Mouse (Mus musculus) frontal cortex, postnatal 36 days (tissue): ENCODE data around the gene Phf23.
A peak's percentile ranks its signal among the peaks of the same experiment; 100 is the strongest.

Experiments used
- DNase-seq, 2 experiments: peaks; one replicate each; pipeline ENCODE4 v3.0.0; 2022; ENCODE audit warnings: low spot score in 2 of 2

Gene Phf23

GRCm38 (mm10) chr11:70021264-70022132, 25.9 kb downstream of the Phf23 start:
- peak; percentile 96 for DNase-seq

DNA sequence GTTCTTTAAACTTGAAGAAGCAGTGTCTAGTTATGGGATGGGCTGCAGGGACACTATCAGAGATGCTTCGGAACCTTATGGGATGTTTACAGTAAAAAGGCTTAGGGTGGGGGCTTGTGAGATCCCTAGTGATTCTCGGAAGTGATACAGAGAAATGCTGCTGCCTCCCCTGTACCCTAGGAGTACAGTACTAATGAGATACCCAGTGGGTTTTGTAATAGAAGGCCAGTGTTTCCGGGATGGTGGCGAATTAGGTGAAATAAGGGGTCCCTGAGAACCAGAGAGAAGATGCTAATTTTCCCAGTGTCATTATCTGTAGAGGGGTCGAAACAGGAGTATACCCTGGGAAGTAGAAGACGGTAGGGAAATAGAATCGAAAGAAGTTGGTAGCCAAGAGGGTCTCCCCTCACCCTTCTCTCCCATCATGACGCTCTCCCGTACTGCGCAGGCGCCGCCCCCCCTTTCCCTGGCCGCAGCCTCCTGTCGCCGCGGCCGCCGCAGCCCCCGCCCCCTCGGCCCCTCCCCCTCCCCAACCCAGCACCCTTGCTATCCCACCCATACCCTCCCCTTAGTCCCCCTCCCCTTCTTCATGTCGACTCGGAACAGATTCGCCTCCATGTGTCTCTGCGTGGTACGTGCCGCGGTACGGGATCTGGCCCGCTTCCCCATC, 28.0 kb downstream of the Phf23 start:
- no peak for DNase-seq

DNA sequence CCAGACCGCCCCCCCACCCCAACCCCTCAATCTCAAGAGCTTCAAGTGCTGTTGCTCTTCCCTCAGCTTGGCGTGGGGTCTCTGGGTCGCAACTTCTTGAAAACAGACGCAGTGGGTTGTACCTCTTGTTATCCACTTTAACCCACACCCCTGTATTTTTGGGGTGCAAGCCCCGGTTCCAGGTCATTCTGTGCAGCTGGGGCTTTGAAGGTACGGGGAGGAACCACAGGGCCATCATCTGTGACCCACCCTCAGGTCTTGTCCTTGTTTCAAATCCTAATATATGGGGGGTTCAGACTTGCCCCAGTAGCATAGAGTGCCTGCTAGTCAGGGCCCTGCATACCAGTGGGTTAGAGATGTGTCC, 28.6 kb downstream of the Phf23 start:
- DNase-seq = no peak

DNA sequence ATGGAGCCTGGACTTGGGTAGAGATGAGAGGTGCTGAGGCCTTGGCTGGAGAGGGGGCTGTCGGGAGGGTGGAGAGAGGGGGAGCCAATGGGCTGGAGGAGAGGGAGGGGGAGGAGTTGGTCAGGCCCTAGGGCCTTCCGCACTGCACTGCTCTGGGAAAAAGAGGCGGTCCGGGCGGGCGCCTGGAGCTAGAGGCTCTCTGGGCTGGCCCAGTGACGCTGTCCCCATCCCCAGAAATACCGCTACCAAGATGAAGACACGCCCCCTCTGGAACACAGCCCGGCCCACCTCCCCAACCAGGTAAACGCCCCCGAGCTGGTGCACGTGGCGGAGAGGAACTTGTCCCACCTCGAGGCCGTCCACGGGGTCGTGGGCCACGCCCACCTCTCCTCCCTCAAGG, 31.1 kb downstream of the Phf23 start:
- DNase-seq = no peak

DNA sequence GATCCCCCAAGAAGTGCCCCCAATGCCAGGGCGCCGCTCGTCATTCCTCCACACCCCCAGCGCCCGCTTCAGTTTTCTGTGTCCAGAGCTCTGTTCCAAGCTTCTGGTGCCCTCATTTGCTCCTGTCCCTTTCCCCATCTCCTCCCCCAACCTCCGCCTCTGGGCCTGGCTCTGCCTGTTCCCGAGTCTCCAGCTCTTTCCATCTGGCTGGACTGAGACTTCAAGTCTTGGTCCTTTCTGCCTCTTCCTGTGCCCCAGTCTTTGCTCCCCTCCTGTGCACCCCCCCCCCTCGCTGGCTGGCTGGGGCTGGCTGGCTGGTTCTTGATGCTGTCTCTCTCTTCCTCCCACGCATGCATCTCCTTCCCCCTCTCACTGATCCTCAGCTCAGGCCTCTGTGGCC, 31.8 kb downstream of the Phf23 start:
- peak; percentile 46 to 52 for DNase-seq

DNA sequence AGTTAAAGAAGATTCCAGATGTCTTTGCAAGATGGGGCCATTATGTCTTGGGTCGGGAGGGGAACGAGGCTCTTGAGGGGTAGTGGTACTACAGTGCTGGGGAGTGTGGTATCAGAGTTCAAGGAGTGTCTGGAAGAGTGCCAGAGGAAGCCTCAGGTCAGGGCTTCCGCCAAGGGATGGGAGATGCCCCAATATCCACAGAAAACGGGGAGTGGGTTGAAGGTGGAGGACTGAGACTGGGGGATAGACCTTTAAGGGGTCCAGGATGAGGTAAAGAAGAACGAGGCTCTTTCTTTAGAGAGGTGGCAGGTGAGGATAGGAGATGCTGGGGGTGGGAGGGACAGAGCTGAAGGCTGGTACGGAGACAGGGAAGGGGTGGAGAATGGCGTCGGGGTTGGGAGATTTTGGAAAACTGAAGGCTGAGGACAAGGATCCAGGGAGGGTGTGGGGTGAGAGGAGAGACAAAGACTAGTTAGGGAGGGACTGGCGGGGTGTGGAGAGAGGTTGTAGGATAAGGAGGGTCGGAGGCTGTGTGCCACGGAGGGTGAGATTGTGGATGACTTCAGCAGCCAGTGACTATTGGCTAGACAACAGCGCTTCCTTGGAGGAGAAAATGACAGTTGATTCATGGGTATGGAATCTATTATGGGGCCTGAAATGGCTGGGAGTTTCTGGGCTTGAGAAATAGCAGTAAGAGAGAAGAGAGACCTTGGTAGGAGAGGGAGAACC, 33.0 kb downstream of the Phf23 start:
- no peak for DNase-seq

DNA sequence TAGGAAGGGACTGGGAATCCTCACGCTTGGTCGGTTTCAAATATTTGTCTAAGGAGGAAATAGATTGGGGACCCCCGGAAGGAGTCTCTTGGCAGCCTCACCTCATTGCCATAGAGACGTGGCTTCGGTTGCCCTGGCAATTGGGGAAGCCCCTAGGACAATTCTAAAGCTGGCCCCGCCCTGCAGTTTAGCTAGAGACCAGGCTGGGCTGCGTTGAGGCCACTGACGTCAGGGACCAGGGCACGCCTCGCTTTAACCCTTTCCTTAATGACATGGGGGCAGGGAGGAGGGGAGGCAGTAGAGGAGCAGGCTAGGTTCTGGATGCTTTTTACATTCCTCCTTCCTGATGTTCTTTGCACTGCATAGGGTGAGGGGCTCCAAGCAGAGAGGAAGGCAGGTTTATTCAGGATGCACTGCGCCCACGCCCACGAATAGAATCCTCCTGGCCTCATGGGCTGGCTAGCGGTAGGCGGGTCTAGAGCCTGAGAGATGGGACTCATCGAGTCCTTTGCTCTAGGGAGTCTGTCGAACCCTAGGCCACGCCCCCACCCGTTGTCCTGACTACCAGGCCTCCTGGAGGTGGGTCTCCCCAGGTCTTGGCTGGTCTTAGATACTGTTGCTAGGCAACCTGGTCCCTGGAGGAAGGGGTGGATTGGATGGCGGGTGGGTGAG, 33.7 kb downstream of the Phf23 start:
- peak; percentile 87 to 88 for DNase-seq

- DNase-seq = no peak
Measured at GRCm38 (mm10) chr11:70029829-70030550, 34.4 kb downstream of the Phf23 start.

DNA sequence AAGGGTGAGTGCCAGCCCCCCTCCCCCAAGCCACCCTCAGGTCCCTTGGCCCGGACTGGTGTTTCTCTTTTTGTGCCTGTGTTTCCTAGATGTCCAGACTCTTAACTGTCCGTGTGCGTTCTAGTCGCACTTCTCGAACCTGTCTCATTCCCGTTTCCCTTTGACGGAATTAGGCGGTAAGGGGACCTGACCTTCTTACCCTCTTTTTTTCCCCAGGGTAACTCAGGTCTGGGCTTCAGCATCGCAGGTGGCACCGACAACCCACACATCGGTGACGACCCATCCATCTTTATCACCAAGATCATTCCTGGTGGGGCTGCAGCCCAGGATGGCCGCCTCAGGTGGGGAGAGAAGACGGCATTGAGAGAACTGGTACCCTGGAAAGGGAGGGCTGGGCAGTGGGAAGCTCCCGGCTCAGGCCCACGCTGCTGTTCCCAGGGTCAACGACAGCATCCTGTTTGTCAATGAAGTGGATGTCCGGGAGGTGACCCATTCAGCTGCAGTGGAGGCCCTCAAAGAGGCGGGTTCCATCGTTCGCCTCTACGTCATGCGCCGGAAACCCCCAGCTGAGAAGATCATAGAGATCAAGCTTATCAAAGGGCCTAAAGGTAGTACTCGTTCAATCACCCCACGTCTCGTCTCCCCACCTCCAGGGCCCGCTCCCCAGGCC, 35.2 kb downstream of the Phf23 start:
- no peak for DNase-seq

DNA sequence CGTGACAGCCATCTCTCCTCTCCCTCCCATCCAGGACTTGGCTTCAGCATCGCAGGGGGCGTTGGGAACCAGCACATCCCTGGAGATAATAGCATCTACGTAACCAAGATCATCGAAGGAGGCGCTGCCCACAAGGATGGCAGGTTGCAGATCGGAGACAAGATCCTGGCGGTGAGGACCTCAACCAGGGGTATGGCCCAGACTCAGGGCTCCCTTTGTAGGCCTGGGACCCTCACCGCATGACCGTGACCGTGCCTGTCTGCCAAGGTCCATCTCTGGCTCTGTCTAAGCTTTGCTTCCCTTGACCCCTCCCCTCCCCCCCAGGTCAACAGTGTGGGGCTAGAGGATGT, 35.7 kb downstream of the Phf23 start:
- DNase-seq = no peak

GRCm38 (mm10) chr11:70038174-70038573, 42.6 kb downstream of the Phf23 start:
- no peak for DNase-seq

DNA sequence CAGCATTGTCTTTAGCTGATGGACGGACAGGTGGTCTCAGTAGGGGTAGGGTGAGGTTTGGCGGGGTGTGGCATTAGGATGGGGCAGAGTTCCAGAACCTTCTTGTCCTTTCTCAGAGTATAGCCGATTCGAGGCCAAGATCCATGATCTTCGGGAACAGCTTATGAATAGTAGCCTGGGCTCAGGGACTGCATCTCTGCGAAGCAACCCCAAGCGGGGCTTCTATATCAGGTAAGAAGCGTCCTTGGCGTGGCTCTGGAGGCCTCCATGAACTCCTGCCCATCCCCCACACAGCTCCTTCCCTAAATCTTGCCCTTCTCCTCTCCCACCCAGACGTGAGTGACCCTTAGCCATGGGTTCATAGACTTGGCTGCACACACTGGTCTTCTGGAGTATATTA, 44.1 kb downstream of the Phf23 start:
- no peak for DNase-seq

DNA sequence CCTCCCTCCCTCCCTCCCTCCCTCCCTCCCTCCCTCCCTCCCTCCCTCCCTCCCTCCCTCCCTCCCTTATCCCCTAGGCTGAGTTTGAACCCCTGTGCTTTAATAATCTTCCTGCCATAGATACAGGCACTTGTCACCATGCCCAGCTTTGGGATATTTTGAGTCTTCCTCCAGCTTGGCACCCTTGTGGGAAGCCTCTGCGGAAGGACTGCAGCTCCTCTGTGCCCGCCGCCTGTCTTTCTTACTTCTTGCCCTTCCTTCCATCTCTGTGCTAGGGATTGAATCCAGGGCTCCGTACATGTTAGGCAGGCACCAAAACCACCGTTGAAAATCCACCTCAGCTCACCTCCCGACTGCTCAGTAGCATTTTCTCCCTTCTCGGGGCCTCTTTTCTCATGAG, 44.6 kb downstream of the Phf23 start:
- no peak for DNase-seq

- no peak for DNase-seq
Measured at GRCm38 (mm10) chr11:70042309-70043085, 46.9 kb downstream of the Phf23 start.

DNA sequence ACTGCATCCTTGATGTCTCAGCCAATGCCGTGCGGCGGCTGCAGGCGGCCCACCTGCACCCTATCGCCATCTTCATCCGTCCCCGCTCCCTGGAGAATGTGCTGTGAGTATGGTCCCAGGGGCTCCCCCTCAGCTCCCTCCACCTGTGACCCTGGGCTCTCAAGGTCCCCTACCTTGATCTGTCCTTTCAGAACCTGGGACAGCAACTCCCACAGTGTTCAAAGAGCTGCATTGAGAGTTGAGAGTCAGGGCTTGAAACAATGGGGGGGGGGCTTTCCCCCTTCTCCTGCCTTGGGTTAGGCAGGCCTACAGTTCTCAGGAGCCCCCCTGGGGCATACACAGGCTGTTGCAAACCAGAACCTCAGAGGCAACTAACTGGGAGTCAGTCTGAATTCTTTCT, 48.1 kb downstream of the Phf23 start:
- no peak for DNase-seq

GRCm38 (mm10) chr11:70045435-70045834, 49.9 kb downstream of the Phf23 start:
- DNase-seq = no peak

- DNase-seq = no peak
Measured at GRCm38 (mm10) chr11:70049366-70049765, 53.8 kb downstream of the Phf23 start.
